Mouse (Mus musculus): ENCODE results near the gene Ctso.

DNA sequence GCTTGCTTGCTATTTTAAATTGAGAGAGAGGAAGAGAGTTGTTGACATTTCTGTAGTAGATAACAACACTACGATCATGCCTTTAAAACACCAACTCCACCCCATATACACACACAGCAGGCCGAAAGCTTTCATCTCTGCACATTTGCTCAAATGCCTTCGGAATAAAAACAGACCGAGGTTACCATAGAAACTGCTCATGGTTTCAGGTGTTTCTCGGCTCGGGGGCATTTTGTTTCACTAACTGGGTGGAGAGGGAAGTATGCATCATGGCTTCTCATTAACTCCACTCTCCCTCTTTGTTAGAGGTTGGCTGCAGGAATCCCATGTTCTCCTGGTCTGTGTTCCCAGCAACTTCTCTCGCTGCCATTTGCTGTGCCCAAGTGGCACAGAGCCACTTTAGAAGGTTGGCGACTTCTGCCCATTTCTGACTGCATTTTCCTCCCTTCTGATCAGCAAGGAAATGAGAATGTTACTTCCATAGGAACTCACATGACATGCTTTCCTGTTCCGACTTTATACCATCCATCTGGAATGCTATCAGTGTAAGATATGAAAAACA, 5.6 kb upstream of the Ctso start:
- TF ChIP-seq CTCF (IDR thresholded peaks at IDR 0.05) (no peak), EP300 (IDR thresholded peaks at IDR 0.05) (no peak)

Data from lung, postnatal 0 days (tissue).